Mouse (Mus musculus) cerebellum, adult 8-10 months (tissue): ENCODE data around the gene N4bp1.

ENCODE experiments used
- DNase-seq: peaks from one replicate; pipeline ENCODE4 v3.0.0; 2022

The N4bp1 gene

DNA sequence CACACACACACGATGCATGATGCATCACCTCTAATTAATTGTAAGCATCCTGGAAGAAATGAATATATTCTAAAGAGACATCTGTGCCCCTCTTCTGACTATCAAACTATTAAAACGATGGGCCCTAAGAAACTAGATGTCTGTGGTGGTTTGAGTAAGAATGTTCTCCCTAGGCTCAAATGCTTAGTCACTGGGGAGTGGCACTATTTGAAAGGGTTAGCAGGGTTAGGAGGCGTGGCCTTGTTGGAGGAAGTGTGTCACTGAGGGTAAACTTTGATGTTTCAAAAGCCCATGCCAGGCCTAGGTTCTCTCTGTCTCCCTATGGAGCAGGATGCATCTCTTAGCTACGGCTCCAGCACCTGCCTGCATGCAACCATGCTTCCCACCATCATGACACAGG lies 10.3 kb upstream of the N4bp1 start:
- DNase-seq: no peak

DNA sequence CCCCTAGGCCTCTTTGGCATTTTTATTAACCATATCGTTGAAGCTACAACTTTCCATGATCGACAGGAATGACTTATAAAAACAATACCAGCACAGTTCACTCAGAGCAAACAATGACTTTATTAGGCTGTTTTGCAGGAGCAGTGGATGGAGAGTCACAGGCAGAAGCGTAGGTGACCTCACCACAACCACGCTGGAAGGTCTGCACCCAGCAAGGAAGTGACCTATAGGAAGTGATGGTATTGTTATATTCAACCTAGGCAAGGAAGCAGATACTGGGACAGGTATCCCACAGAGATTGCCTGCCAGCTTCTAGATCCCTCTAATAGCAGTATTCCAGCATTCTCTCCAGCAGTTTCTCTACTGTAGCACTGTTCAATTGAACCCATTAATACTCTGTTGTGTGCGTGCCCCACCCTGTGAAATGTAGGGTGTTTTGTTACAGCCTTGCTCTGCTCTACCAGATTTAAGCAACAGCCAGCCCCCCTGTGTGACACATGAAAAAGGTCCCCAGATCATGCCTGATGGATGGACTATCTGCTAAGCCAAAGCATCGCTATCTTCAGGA lies 9.2 kb upstream of the N4bp1 start:
- DNase-seq: no peak

DNA sequence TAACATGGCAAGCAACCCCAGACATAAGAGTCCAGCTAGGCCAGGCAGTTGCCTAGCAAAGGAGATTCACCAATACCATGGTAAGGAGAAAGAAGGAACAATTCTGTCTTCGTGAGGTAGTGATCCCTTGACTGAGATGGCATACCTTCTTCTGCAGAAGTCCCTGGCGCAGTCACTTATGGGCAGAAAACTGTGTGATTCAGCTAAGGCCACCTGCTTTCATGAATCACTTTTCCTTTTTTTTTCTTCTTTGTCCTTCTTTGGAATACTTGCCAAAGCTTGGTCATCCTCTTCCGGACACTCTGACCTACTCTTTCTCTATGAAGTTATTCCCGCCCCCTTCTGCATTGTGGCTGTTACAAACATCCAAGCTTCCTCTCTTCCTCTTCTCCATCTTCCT lies 8.5 kb upstream of the N4bp1 start:
- DNase-seq: no peak

DNA sequence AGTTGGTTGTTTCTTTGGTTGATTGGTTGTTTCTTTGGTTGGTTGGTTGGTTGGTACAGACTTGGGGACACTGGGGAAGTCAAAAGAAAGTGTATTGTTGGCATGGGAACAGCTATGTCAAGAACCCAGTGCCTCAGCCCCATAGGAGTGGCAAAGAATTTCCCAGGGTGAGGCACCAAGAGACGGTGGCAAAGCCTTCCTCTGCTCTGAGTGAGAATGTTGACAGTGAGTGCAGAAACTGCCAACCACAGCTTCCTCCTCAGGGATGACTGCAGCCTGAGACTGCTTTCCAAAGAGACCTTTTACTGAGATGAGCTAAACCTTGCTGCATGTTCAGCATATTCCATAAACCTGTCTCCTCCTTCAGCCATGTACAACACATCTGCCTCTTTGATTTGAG lies 6.5 kb upstream of the N4bp1 start:
- no peak for DNase-seq

DNA sequence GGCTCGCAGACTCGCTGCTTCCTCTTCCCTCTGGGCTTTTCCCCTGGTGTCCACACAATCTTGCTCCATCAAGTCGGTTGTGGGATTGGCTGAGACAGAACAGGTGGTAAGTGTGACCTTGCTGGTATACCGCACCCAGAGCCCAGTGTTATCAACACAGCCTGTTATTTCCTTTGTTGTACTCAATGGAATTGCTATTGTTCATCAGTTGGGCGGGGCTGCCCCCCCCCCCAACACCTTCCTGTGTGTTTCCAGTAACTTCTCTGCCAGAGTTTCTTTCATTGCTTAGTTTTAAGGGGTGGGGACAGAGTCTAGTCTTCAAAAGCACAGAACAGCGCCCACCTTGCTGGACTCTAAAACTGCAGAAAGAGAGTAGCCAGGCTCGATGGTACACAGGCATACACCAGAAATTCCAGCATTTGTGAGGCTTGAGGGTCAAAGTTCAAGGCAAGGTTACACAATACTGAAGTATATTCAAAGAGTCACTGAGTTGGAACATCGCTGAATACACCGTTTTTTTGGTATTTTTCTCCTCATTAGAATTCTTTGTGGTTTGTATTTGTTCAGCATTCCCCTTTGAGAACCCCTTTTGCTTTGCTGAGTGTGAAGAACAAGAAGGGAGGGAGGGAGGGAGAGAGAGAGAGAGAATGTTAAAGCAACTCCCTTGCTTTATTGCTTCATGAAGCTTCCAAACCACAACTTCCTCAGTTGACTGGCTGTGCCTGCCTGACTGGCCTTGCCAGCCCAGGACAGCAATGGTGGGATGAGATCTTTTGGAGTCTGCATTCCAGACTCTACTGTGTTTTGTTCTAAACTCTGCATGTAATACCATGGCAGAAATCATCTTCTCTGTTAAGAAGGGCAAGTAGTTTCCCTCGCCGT lies 3.2 kb upstream of the N4bp1 start:
- DNase-seq: no peak

DNA sequence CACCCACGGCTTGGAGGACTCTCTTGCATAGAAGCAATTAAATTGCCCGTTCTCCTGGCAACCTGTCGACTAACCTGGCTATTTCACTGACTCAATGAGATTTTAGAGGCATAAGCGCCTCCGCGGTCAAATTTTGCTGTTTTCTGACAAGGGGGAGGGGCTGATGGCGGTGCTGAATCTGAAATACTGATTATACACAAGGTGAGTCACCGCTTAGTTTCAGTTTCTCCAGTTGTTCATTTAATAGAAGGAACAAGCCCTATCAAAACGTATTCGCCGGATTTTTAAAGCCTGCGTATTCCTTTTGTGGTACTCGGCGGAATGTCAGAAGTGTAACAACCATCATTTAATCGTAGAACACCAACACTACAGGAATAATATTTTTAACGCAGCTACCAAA lies 991 bp downstream of the N4bp1 start:
- DNase-seq: no peak

DNA sequence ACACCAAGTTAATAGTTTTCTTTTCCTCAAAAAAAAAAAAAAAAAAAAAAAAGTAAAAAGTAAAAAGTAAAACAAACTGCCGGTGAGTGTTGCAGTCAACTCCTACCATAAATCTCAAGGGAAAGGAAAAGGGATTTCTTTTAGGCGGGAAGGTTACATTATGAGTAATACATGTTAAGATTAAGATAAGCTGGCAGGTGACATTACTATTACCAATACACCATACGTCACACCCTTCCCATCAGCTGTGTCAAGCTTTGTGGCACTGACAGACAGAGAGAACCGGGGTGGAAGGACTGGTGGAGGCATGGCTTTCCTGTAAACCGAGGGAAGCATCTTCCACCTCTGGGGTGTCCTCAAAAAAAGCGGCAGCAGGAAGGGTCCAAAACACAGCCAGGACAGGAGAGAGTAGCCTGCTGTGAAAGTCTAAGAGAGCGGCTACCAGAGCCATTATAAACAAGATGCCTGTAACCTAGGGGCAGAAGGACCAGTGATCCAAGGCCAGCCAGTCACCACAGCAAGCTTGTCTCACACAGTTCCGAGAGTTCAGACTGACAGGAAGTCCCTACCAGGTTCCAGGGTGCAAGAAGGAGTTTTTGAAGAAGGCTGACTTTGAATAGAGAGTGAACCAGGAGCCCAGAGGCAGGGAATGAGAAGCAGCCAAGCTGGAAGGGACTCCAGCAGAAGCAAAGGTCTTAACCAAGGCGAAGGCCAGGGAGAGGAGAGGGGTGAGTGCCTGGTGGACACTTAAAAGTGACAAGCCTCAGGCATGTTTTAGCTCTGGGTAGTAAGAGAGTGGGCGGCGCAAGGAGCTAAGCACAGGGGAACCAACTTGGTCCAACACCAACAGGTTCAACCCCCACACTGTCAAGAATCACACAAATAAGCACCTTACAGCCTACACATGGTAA lies 2.2 kb downstream of the N4bp1 start:
- no peak for DNase-seq

DNA sequence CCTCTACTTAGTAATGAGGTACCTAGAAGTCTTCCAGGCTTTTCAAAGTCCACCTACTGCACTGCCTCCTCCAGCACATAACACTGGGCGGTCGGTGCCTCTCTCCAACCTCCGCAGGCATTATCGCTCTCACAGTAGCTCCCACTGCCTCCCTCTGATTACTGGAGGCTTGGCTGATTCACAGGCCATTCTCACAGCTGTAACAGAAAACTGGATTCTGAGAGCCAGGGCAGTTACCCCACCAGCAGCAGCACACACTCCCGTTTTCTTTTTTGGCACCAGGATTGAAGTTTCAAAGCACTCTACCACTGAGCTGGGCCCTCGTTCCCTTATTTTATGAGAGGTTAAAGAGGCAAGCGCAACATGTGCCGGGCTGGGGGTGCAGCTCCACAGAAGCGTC lies 3.1 kb downstream of the N4bp1 start:
- DNase-seq: no peak

DNA sequence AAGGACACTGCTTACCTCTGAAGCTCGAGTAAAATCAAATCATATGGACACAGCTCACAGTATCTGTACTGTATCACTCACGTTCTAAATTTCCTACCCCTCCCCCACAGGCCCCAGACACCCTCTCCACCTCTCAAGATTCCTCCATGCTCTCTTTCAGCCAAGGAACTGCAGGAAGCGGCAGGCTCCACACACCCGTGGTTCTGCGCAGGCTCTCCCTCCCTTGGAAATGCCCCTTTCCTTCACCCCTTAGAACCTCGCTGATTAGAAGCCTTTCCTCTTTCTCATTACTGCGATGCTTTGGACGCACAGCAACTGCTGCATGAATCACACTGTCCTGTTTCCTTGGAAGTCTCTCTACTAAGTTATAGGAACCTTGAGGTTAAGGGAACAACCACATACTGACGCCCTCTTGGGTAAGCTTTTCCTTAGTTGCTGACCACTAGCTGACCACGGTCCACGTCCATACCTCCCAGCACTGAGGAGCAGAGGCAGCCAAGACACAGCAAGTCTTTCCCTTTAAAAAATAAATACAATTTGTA lies 3.9 kb downstream of the N4bp1 start:
- no peak for DNase-seq

DNA sequence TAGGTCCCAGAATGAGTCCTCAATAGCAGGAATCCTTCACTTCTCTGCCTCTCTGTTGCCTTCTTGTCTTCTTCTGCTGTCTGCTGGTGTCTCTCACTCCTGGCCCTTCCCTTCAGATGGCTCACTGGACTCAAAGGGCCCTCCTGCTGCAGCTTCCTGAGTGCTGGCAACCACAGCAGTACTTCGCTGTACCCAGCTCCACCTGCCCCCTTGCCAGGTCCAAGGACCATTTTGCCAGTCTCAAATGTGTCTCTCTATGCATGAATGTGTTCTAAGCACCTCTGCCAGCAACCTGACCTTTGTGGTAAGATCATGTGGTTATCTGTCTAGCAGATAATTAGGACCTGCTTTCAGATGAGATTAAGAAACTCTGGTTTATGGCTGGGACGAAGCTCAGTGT lies 8.2 kb downstream of the N4bp1 start:
- DNase-seq: peak; percentile 69

DNA sequence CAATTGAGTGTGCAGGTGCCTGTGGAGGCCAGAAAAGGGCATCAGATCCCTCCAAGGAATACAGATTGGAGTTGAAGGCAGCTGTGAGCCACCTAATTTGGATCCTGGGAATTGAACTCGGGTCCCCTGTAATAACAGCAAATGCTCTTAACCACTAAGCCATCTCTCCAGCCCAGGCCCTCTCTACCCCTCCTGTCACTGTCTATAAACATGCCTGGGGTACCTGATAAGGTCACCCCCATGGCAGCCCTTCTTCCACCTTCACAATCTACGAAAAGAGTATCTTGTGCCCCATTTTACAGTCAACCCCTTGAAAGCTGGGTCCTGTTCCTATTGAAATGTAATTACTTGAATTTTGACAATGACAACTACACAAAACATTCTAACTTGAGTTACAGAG lies 11.0 kb downstream of the N4bp1 start:
- no peak for DNase-seq

DNA sequence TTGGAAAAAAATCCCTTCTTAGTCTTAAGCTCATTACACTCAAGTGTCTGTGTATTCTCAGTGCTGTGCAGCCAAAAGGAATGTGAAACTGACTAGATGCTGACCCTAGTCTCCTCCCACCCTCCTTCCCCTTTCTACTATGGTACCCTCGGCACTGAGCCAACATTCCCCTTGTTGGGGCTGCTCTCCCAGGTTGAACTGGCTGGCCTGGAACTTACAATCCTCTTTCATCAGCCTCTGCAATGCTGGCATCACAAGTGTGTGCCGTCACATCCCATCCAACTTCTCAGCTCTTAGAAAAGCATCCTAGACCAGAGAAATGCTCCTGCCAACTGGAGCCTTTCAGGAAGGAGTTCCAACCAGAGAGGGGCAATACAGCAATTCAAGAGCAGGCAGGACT lies 11.9 kb downstream of the N4bp1 start:
- no peak for DNase-seq

DNA sequence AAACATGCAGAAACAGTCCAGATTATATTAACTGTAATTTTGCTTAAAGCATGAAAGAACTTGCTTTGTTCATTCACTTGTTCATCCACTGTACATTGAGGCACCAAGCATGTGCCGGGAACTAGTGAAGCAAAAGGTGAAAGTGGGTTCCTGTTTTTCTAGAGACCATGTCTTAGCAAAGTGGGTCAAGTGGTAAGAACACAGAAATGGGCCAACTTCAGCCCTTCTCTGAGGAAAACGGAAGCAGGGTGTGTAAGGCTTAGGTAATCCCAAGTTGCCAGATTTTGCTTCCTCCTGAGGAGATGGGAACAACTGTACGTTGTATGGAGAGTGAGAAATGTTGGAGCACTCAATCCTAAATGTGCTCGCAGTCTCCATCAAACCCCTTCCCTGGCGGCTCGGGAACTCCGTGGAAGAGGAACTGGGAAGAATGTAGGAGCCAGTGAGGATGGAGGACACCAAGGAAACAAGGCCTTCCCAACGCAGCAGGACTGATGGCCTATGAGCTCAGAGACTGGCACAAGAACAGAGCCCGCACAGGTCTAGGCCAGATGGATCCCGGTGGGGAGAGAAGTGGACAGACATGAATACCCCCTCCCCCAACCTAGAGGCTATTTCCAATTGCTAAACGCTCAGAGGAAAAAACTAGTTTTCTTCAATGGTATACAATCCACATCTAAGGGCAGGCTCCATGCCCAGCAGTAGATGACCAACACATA lies 12.8 kb downstream of the N4bp1 start:
- DNase-seq: peak; percentile 65

DNA sequence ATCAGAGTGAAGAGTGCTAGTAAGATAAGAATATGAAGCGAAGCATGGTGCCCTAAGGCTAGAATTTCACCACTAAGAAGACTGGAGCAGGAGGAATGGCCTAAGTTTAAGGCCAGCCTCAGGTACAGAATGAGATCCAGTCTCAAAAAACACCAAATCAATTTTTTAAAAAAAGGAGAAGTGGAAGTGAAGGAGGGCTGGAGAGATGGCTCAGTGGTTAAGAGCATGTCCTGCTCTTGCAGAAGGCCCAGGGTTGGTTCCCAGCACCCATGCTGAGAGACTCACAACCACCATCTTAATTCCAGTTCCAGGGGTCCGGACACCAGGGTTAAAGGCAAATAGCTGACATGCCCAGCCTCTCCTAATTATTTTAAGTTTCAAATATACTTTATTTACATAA lies 13.6 kb downstream of the N4bp1 start:
- DNase-seq: no peak

DNA sequence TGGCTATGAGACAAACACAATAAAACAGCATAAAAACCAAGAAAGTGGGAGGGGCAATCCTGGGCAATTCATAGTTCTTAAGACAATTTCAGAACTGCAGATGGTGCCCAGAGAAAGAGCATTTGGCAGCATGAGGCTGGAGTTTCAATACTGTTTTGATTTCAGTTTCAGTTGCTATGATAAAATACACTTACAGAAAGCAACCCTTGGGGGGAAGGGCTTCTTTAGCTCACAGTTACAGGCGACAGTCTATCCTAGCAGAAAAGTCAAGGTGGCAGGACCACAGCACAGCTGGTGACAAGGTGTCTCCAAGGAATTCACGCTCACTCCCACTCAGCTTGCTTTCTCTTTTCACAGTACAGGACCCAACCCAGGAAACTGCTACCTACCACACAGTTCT lies 14.3 kb downstream of the N4bp1 start:
- no peak for DNase-seq

DNA sequence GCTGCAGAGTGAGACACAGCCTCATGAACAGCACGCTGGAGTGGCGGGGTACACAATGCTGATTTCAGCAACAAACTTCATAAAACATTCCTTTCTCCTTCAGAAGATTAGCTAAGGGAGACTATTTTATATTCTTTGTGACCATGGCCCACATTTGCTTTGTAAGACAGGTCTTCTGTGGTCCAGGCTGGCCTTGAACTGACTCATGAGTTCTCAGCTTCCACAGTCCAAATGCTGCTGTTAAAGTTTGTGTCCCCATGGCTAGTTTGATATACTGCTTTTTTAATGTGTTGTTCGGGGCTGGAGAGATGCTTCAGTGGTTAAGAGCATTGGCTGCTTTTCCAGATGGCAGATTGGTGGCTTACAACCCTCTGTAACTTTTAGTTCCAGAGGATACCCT lies 17.0 kb downstream of the N4bp1 start:
- no peak for DNase-seq

DNA sequence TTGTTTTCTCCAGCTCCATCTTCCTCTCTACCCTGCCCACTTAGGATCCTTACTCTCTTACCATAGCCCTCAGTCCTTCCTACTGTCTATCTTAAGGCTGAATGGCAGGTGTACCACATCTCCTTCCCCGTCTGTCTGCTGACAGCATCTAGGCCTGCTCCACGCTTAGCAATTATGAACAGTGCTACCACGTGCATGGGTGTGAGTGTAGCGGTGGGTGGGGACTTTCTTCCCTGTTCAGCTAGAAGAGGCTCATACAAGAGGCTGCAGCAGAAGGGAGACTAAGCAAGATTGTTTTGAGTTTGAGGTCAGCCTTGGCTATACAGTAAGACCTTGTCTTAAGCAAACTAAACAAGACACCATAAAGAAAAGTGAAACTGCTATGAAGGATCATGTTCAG lies 20.3 kb downstream of the N4bp1 start:
- DNase-seq: no peak

DNA sequence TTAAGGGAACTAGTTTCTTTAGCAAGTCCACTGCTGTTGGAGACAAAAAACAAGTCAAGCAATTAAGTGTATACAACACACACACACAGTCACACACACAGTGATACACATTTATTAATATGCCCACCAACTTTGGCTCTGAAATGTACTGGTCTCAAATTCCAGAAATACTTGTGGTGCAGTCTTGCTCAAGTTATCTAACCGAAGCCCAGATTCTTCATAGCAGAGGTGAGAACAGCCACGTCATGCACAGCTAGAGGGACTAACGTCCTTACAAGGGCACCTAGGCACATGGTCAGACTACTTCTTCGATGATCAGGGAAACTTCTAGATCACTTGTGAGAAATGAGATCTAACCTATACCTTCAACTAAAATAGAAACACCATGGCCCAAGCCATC lies 22.2 kb downstream of the N4bp1 start:
- no peak for DNase-seq

DNA sequence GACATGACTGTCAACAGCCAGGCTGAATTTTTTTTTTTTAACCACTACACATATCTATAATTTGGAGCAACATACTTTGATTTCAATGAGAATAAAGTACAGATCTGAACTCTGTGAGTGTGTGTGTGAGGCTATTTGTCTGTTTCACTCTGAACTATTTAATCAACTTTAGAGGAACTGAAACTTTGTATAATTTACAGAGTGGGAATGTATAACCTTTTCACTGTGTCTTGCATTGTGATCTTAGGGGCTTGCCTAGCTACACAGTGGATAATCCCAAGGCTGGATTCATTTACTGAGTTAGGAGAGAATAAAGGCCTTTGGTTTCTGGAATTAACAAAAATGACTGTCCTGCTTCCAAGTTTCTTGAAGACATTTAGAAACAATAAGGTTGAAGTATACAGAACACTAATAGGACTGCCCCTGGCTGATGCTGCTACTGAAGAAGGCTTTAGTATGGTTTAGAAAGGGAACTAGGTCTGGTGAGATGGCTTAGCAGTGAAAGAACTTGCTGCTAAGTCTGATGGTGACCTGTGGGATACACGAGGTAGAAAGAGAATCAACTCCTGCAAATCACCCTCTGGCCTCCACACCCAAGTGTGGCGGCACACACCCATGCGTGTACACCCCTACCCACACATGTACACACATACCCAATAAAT lies 22.8 kb downstream of the N4bp1 start:
- no peak for DNase-seq

DNA sequence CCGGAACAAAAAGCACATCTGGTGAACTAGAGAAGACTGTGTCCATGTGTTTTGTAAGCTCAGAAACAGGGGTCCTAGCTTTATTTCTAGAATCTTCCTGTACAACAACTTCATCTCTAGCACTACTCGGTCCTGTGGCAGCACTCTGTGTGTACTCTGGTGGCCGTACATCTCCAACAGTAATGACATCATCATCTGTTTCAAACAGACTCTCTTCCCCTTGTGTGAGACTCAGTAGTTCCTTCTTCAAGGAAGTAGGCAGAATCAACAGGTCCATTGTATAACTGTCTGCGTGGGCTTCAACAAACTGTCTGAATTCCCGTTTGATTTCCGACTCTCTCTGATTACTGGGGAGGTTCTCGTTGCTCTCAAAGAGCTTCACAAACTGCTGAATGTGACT lies 23.5 kb downstream of the N4bp1 start:
- DNase-seq: no peak

DNA sequence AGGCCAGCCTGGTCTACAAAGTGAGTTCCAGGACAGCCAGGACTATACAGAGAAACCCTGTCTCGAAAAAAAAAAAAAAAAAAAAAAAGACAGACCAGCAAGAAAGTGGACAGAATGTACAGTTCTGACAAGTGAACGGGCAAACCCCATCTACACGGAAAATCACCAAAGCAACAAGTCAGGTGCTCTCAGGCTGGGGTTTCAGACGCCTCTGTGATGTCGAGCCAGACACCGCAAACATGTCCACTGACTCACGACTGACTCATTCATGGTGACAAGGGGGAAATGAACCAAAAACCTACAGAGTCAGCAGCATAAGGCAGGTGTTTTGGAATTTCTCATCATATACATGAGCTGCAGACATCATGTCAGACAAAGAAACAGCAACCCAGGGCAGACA lies 28.8 kb downstream of the N4bp1 start:
- no peak for DNase-seq

DNA sequence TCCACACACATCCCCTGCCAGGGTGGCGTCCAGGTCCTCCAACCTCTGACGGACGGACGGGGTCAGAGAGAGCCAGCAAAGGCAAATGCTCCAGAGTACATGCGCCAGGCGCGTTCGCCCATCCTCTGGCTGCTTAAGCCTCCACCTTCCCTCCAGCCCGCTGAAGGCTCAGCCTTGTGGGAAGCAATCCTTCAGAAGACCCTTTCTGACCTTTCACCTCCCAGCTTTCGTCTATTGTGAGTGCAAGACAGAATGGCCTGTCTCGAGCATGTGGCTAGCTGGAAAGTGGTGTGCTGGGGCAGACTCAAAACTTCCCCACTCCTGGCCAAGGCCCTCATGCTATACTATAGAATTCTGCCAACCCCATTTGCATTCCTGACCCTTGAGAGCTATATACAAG lies 30.4 kb downstream of the N4bp1 start:
- DNase-seq: no peak
